Mouse (Mus musculus) liver, embryonic 14.5 days (tissue): ENCODE results near the gene Amigo2. TPM values are rescaled to one million over a fixed set of nuclear protein-coding genes. Genes with fewer than 3 reads are reported as not detected.

Experiments
- ATAC-seq: fragments of 200-750 bp; cut with Nextera tagmentation; 2 replicates; pipeline ENCODE4 v1.8.0; 2017; ENCODE audit warnings: moderate number of reproducible peaks, mild to moderate bottlenecking, moderate library complexity; ENCODE audit not compliant: insufficient read depth
- DNase-seq, 3 experiments: peaks; one replicate each; pipeline ENCODE4 v3.0.0-alpha.2; 2012 to 2013; ENCODE audit warnings: low read depth in 3 of 3, low spot score in 3 of 3
- H3K27ac ChIP-seq: fragments of 300-500 bp; sonication (generic); 2 replicates; pipeline ENCODE4 v1.5.1; 2014; ENCODE audit warnings: moderate library complexity, mild to moderate bottlenecking, control low read depth, inconsistent platforms
- H3K27me3 ChIP-seq: fragments of 300-500 bp; sonication (generic); 2 replicates; pipeline ENCODE4 v1.6.1; 2014; ENCODE audit warnings: mild to moderate bottlenecking, low read length, moderate library complexity; ENCODE audit not compliant: control insufficient read depth, insufficient read depth
- H3K36me3 ChIP-seq: fragments of 300-500 bp; sonication (generic); replicated peaks from 2 replicates; pipeline ENCODE4 v1.6.1; 2014; ENCODE audit warnings: low read depth; ENCODE audit not compliant: control insufficient read depth, insufficient read depth
- H3K4me1 ChIP-seq, 2 experiments: fragments of 200-500 bp in 1 of 2; fragments of 300-500 bp in 1 of 2; sonication (generic) in 1 of 2; replicated peaks; 2 replicates each; pipeline ENCODE4 v1.6.1; 2012 to 2014; ENCODE audit warnings: antibody characterized with exemption in 1 of 2, inconsistent platforms in 1 of 2, low read length in 1 of 2; ENCODE audit not compliant: control insufficient read depth in 2 of 2, insufficient read depth in 2 of 2
- H3K4me2 ChIP-seq: fragments of 300-500 bp; sonication (generic); 2 replicates; pipeline ENCODE4 v1.6.1; 2014; ENCODE audit warnings: low read depth, mild to moderate bottlenecking, control low read depth, moderate library complexity
- H3K4me3 ChIP-seq, 2 experiments: fragments of 200-500 bp in 1 of 2; fragments of 300-500 bp in 1 of 2; sonication (generic) in 1 of 2; 2 replicates each; pipeline ENCODE4 v1.5.1; 2012 to 2014; ENCODE audit warnings: low read depth in 2 of 2, low read length in 2 of 2, mild to moderate bottlenecking in 2 of 2, control low read depth in 1 of 2, inconsistent platforms in 1 of 2, moderate library complexity in 1 of 2; ENCODE audit not compliant: insufficient read depth in 1 of 2
- H3K9ac ChIP-seq: fragments of 300-500 bp; sonication (generic); replicated peaks from 2 replicates; pipeline ENCODE4 v1.6.1; 2014; ENCODE audit warnings: mild to moderate bottlenecking, control low read depth, moderate library complexity
- H3K9me3 ChIP-seq: fragments of 300-500 bp; sonication (generic); 2 replicates; pipeline ENCODE4 v1.6.1; 2016; ENCODE audit warnings: low read length, mixed read lengths; ENCODE audit not compliant: control insufficient read depth
- CTCF ChIP-seq: IDR thresholded peaks from 2 replicates; pipeline ENCODE4 v1.5.1; 2016; ENCODE audit warnings: antibody characterized with exemption, low read depth, control low read depth
- EP300 ChIP-seq: IDR thresholded peaks from 2 replicates; pipeline ENCODE4 v1.6.1; 2016; ENCODE audit warnings: antibody characterized with exemption, low read depth
- WGBS: fragments of 180-500 bp; shearing (Covaris S2); extraction: QIAGEN DNeasy Blood & Tissue Kit; methylation state at CpG from one replicate; pipeline ENCODE4 v1.1.7; 2014; ENCODE audit not compliant: insufficient replicate concordance; 5-methylcytosine and 5-hydroxymethylcytosine counted together
- polyA plus RNA-seq, 2 experiments: library from polyadenylated mRNA; depleted of rRNA in 1 of 2; stranded (reverse) in 1 of 2; unstranded in 1 of 2; fragments of >200 nt; fragmentation: Nextera tagmentation in 1 of 2; extraction: Ambion mirVana in 1 of 2; gene quantifications; 2 replicates each; pipeline versions ENCODE4 v1.2.1 to v1.2.3; 2012 to 2014

The Amigo2 gene
- polyA plus RNA-seq, 2 experiments: 0.36 to 1.0 TPM

DNA sequence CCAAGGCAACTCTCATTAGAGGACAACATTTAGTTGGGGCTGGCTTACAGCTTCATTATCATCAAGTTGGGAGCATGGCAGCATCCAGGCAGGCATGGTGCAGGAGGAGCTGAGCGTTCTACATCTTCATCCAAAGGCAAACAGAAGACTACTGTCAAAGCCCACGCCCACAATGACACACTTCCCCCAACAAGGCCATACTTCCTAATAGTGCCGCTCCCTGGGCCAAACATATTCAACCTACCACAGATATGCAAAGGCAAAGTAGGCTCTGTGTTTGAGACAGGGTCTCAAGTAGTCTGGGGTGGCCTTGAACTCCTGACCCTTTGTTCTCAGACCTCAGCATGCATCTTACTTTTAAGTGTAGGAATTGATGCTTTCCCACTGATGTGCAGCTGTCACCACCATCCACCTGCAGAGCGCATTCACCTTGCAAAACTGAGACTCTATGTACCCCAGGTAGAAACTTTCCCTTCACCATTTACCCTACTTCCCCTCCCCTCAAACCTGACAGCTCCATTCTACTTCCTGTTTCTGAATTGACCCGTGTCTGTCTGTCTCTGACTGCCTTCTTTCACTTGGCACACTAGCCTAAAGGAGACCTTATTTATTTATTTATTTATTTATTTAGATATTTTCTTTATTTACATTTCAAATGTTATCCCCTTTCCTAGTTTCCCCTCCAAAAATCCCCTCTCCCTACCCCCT, 40.5 kb upstream of the Amigo2 start:
- ATAC-seq (no peak), DNase-seq (no peak)
- H3K27me3 ChIP-seq: no peaks in the 10 kb centered on the region
- TF ChIP-seq EP300 (no peak), CTCF (no peak)
- H3K9ac ChIP-seq: no peak overlapping the region
- no peaks in the 10 kb centered on the region for H3K36me3 ChIP-seq
- no peaks in the 10 kb centered on the region for H3K4me1 ChIP-seq
- no peaks in the 10 kb centered on the region for H3K9me3 ChIP-seq
- 56% methylated on average over 5 of the region's 5 CpGs for WGBS
- no peak overlapping the region for H3K27ac ChIP-seq
- H3K4me2 ChIP-seq: no peak overlapping the region
- H3K4me3 ChIP-seq: no peak overlapping the region

DNA sequence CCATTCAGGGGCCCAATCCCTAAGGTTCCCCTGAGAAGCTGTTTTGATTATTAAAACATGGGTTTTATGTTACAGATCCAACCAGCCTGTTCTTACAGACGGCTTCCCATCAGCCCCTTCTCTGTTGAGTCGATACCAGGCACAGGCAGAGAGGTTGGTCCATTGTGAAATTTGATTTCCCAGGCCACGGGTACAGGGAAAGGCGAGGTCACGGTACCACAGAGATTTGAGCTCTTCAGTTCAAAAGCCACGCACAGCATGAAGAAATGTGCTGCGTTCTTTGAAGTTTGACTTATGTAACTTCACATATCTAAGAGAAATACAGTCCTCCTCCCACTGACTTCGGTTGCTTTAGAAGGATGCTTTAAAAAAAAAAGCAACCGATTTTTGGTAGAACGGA, 39.6 kb upstream of the Amigo2 start:
- H3K4me2 ChIP-seq: no peak overlapping the region
- H3K27ac ChIP-seq: no peak overlapping the region
- 75% methylated on average over 10 of the region's 10 CpGs for WGBS
- no peak overlapping the region for H3K9ac ChIP-seq
- DNase-seq (no peak), ATAC-seq (no peak)
- H3K36me3 ChIP-seq: no peaks in the 10 kb centered on the region
- no peak for TF ChIP-seq EP300
- no peak for TF ChIP-seq CTCF
- no peaks in the 10 kb centered on the region for H3K9me3 ChIP-seq
- H3K27me3 ChIP-seq: no peaks in the 10 kb centered on the region
- no peaks in the 10 kb centered on the region for H3K4me1 ChIP-seq
- no peak overlapping the region for H3K4me3 ChIP-seq

DNA sequence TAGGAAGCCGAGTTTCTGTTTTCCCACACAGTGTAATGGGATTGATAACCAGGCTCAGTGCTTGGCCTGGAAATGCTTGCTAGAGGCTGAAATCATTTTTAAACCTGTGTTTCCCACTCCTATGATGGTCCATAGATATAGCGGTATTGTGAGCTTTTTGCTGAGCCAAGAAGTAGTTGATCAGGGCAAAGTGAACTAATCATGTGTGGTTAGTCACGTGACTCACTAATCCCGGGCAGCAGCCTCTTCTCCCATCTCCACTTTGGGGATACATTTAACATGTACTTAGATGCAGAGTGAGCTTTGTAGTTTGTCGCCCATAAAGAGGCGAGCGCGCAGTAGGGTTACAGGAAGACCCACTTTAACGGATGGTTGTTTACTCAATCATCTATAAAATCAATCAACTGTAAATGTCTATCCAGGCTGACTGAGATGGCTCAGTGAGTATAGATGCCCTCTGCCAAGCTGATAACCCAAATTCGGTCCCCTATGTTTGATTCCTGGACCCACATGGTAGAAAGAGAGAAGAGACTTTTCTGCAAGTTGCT, 38.7 kb upstream of the Amigo2 start:
- no peak overlapping the region for H3K4me3 ChIP-seq
- no peaks in the 10 kb centered on the region for H3K4me1 ChIP-seq
- H3K27me3 ChIP-seq: no peaks in the 10 kb centered on the region
- 74% methylated on average over 10 of the region's 10 CpGs for WGBS
- DNase-seq: no peak
- no peak overlapping the region for H3K27ac ChIP-seq
- H3K36me3 ChIP-seq: no peaks in the 10 kb centered on the region
- H3K9me3 ChIP-seq: no peaks in the 10 kb centered on the region
- no peak overlapping the region for H3K9ac ChIP-seq
- no peak overlapping the region for H3K4me2 ChIP-seq
- ATAC-seq: no peak
- TF ChIP-seq EP300 (no peak), CTCF (no peak)

DNA sequence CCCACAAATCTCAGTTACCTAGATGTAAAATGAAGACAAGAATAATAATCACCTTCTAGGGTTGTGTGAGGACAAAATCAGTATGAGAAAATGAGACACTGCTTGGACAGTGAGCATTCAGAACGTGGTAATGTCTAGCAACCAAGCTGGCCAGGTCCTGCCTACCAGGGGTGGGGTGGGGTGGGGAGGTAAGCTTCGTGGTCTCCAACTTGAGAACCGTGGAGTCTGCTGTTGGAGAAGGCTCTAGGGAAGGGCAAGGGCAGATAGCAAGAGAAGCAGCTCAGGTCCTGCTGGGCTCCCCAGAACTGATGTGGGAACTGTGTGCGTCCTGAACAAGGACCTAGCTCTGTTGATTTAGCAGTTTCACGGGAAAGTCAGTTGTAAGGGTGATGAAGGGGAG, 37.1 kb upstream of the Amigo2 start:
- Histone ChIP-seq H3K4me2 (no peak overlapping the region), H3K4me1 (no peaks in the 10 kb centered on the region), H3K27ac (no peak overlapping the region), H3K9me3 (no peaks in the 10 kb centered on the region), H3K27me3 (no peaks in the 10 kb centered on the region), H3K36me3 (no peaks in the 10 kb centered on the region), H3K9ac (no peak overlapping the region), H3K4me3 (no peak overlapping the region)
- TF ChIP-seq EP300 (no peak), CTCF (no peak)
- WGBS: 49% methylated on average over 5 of the region's 5 CpGs
- no peak for DNase-seq
- no peak for ATAC-seq

- H3K4me2 ChIP-seq: no peak overlapping the region
- no peaks in the 10 kb centered on the region for H3K27me3 ChIP-seq
- H3K27ac ChIP-seq: no peak overlapping the region
- no peak overlapping the region for H3K9ac ChIP-seq
- TF ChIP-seq EP300: no peak
- TF ChIP-seq CTCF: no peak
- H3K36me3 ChIP-seq: no peaks in the 10 kb centered on the region
- H3K9me3 ChIP-seq: no peaks in the 10 kb centered on the region
- ATAC-seq: no peak
- no peak overlapping the region for H3K4me3 ChIP-seq
- 73% methylated on average over 6 of the region's 6 CpGs for WGBS
- no peaks in the 10 kb centered on the region for H3K4me1 ChIP-seq
- no peak for DNase-seq
Measured at GRCm38 (mm10) chr15:97282572-97282881, 35.4 kb upstream of the Amigo2 start.
